Mouse (Mus musculus) stomach, postnatal 0 days (tissue): Measurements from ENCODE around the gene Pex6.

ENCODE experiments used
- CTCF ChIP-seq: IDR thresholded peaks from 2 replicates; pipeline ENCODE4 v1.5.1; 2016; ENCODE audit warnings: antibody characterized with exemption, low read depth, mild to moderate bottlenecking, moderate library complexity
- EP300 ChIP-seq: optimal IDR thresholded peaks from 2 replicates; pipeline ENCODE3; 2016; ENCODE audit warnings: antibody characterized with exemption

DNA sequence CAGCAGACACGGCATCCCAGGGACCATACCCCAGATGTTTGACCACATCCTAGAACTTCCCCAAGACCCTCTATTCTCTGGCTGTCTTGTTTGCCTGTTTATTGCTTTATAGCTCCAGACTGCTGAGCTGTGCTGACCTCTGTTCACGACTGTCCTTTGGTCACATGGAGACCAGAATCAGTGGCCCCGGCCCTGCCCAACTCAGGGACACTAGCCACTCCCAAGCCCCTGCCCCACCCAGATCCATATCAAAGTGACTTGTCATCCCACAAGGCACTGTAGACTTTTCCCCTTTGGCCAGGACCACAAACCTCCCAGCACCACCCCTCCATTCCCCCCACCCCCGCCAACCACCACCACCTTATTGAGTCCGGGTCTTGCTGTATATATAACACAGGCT is 12.0 kb upstream of the Pex6 start:
- no peak for TF ChIP-seq EP300
- TF ChIP-seq CTCF = no peak
